Mouse (Mus musculus) naive thymus-derived CD4-positive, alpha-beta T cell, adult 5 months (primary cell): Measurements from ENCODE around the gene Man1a2. TPM values are rescaled to one million over a fixed set of nuclear protein-coding genes. Genes with fewer than 3 reads are reported as not detected.

Experiments
- polyA plus RNA-seq: library from polyadenylated mRNA; unstranded; fragments of 100-300 nt; shearing (Covaris generic); gene quantifications from one replicate; pipeline ENCODE4 v1.2.1, GENCODE M21; 2017

Gene Man1a2
- 208 TPM for polyA plus RNA-seq

GRCm38 (mm10) chr3:100685087-100685762 is at the start of gene Man1a2:
Gene Man1a2 (minus strand): TSS chr3:100685503.

Other genes starting within 250 kb of the Man1a2 start
- 64.9 TPM for gene Tent5c, start 196.2 kb downstream of the Man1a2 start, polyA plus RNA-seq
- not detected for gene Vtcn1, start 140.0 kb upstream of the Man1a2 start, polyA plus RNA-seq
- gene Trim45, start 236.7 kb upstream of the Man1a2 start, polyA plus RNA-seq, result 0.31 TPM